Mouse (Mus musculus) midbrain, embryonic 16.5 days (tissue): ENCODE results near the gene Metap2. TPM values are rescaled to one million over a fixed set of nuclear protein-coding genes. Genes with fewer than 3 reads are reported as not detected.

Experiments used
- ATAC-seq: fragments of 200-750 bp; cut with Nextera tagmentation; 2 replicates; pipeline ENCODE4 v1.8.0; 2017; ENCODE audit warnings: moderate TSS enrichment
- H3K27ac ChIP-seq: fragments of 300-500 bp; sonication (generic); 2 replicates; pipeline ENCODE4 v1.5.1; 2014; ENCODE audit warnings: mild to moderate bottlenecking, low read length, mixed read lengths
- H3K27me3 ChIP-seq: fragments of 300-500 bp; sonication (generic); 2 replicates; pipeline ENCODE4 v1.6.1; 2014; ENCODE audit warnings: low read depth, low read length, mixed read lengths; ENCODE audit not compliant: control insufficient read depth, insufficient read depth
- H3K36me3 ChIP-seq: fragments of 300-500 bp; sonication (generic); 2 replicates; pipeline ENCODE4 v1.6.1; 2014; ENCODE audit warnings: mild to moderate bottlenecking, low read length, moderate library complexity, mixed read lengths; ENCODE audit not compliant: control insufficient read depth, insufficient read depth
- H3K4me1 ChIP-seq: fragments of 300-500 bp; sonication (generic); 2 replicates; pipeline ENCODE4 v1.6.1; 2014; ENCODE audit warnings: mild to moderate bottlenecking, low read length, mixed read lengths; ENCODE audit not compliant: control insufficient read depth, insufficient read depth
- H3K4me2 ChIP-seq: fragments of 300-500 bp; sonication (generic); 2 replicates; pipeline ENCODE4 v1.6.1; 2014; ENCODE audit warnings: mild to moderate bottlenecking, low read length, mixed read lengths
- H3K4me3 ChIP-seq: fragments of 300-500 bp; sonication (generic); 2 replicates; pipeline ENCODE4 v1.5.1; 2014; ENCODE audit warnings: low read depth, mild to moderate bottlenecking, low read length, moderate library complexity, mixed read lengths
- H3K9ac ChIP-seq: fragments of 300-500 bp; sonication (generic); 2 replicates; pipeline ENCODE4 v1.6.1; 2014; ENCODE audit warnings: low read depth, low read length, mixed read lengths
- H3K9me3 ChIP-seq: fragments of 300-500 bp; sonication (generic); replicated peaks from 2 replicates; pipeline ENCODE4 v1.6.1; 2014; ENCODE audit warnings: mild to moderate bottlenecking, low read length, mixed read lengths; ENCODE audit not compliant: control insufficient read depth, poor library complexity, severe bottlenecking
- WGBS: fragments of 180-500 bp; shearing (Covaris S2); extraction: QIAGEN DNeasy Blood & Tissue Kit; methylation state at CpG from one replicate; pipeline ENCODE4 v1.1.7; 2014; 5-methylcytosine and 5-hydroxymethylcytosine counted together
- polyA plus RNA-seq: library from polyadenylated mRNA; unstranded; fragments of >200 nt; fragmentation: Nextera tagmentation; extraction: Ambion mirVana; gene quantifications from 2 replicates; pipeline ENCODE4 v1.2.1, GENCODE M21; 2015

The Metap2 gene
- polyA plus RNA-seq, 1 experiment from 2014 or later, result 156 TPM

DNA sequence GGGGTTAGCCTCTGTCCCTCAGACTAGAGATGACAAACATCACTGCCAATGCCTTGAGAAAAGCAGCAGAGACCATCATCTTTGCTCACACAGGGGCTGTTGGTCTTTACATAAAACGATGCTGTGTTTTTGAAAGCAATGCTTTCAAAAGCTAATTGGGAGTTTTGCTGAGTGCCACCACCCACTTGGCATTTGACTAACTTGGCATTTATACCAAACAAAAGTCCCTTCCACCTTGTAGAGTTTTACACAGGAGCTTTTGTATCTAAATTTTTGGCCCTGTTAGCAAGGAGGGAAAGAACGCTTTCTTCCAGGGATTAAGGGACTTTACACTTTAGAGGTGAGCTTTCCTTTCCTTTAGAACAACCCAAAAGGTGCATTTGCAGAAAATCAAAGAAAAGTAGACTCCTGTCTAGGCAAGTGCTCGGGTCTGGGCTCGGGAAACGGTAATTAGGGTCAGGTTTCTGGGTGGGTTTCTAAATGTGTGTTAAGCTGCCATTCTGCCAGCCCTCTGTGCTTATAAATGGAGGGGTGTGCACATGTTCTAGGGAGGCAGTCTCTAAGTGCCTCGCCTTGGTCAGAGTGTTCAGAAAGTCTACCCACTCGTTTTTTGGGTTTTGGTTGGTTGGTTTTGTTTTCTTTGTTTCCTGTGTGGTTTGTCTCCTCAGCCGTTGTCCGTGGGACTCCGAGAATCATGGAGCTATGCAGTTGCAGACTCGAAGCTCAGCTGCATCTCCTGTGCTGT is 18.8 kb upstream of the Metap2 start:
- H3K4me1 ChIP-seq, result peaks cover 12% of the 10 kb centered on the region; the same call in 1 of the 2 replicates
- no peak for ATAC-seq
- H3K4me2 ChIP-seq, result peak overlapping the region; percentile 14; the same call in 1 of the 2 replicates
- no peaks in the 10 kb centered on the region for H3K36me3 ChIP-seq
- H3K27me3 ChIP-seq, result no peaks in the 10 kb centered on the region
- no peak overlapping the region for H3K27ac ChIP-seq
- 37% methylated on average over 11 of the region's 11 CpGs for WGBS
- no peak overlapping the region for H3K4me3 ChIP-seq
- H3K9me3 ChIP-seq, result no peaks in the 10 kb centered on the region
- no peak overlapping the region for H3K9ac ChIP-seq

DNA sequence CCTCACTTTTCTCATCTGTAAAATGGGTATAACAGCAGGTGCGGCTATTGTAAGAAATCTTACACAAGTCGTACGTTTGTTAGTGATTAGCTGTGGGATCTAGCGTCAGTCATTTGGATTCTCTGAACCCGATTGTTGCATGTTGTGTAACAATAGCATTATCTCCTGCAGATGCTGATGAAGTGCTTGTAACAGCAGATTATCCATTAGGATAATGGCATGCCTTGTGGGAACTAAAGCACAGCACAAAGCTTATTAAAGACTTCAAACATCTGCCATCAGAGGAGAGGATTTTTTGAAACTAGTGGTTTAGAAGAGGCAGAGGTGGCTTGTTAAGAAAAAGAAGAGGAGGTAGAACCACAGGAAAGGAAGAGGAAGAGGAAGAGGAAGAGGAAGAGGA is 16.6 kb upstream of the Metap2 start:
- Histone ChIP-seq H3K9me3 (no peaks in the 10 kb centered on the region), H3K9ac (no peak overlapping the region), H3K36me3 (no peaks in the 10 kb centered on the region), H3K4me1 (peaks cover 7% of the 10 kb centered on the region; the same call in 1 of the 2 replicates), H3K4me2 (no peak overlapping the region), H3K27me3 (no peaks in the 10 kb centered on the region), H3K4me3 (no peak overlapping the region), H3K27ac (no peak overlapping the region)
- no peak for ATAC-seq
- 75% methylated on average over 5 of the region's 5 CpGs for WGBS

- Histone ChIP-seq H3K4me2 (no peak overlapping the region), H3K4me1 (peaks cover 7% of the 10 kb centered on the region; the same call in 1 of the 2 replicates), H3K9me3 (no peaks in the 10 kb centered on the region), H3K27me3 (no peaks in the 10 kb centered on the region), H3K27ac (no peak overlapping the region), H3K4me3 (no peak overlapping the region), H3K9ac (no peak overlapping the region), H3K36me3 (no peaks in the 10 kb centered on the region)
- WGBS, result 67% methylated on average over 1 of the region's 1 CpGs
- no peak for ATAC-seq
Measured at GRCm38 (mm10) chr10:93912917-93913316, 16.0 kb upstream of the Metap2 start.

DNA sequence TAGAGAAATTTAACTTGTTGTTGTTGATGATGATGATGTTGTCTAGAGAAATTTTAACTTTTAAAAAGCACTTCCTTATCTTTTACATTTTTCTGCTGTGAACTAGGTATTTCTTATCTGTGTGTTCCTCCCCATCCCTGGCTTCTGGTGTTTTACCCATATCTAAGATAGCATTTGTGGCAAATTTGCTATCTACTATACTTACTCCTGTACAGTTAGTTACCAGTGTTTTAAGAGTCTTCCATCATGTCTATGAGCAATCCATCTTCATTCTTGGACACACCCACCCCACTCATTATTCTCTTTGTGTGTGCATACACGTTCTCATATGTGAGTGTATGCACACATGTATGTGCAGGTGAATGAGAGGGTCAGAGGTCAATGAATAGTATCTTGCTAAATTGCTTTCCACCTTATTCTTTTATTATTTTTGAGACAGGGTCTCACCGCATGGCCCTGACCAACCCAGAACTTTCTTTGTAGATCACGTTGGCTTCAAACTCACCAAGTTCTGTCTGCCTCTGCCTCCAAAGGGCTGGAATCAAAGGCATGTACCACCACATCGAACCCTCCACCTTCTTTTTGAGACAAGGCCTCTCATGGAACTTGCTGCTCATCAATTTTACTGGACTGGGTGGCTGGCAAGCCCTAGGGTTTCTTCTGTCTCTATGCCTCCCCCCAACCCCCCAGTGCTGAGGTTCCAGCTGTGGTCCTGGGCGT is 15.4 kb upstream of the Metap2 start:
- no peak overlapping the region for H3K27ac ChIP-seq
- 89% methylated on average over 5 of the region's 5 CpGs for WGBS
- ATAC-seq, result no peak

GRCm38 (mm10) chr10:93911326-93911725 is 14.4 kb upstream of the Metap2 start:
- Histone ChIP-seq H3K36me3 (no peaks in the 10 kb centered on the region), H3K4me3 (no peak overlapping the region), H3K9me3 (no peaks in the 10 kb centered on the region), H3K27me3 (no peaks in the 10 kb centered on the region), H3K27ac (no peak overlapping the region), H3K9ac (no peak overlapping the region), H3K4me2 (no peak overlapping the region), H3K4me1 (peaks cover 7% of the 10 kb centered on the region; the same call in 1 of the 2 replicates)
- no peak for ATAC-seq
- 89% methylated on average over 5 of the region's 5 CpGs for WGBS

More for the DNA sequence above, 15.4 kb upstream of the Metap2 start:
- Histone ChIP-seq H3K27me3 (no peaks in the 10 kb centered on the region), H3K4me1 (peaks cover 7% of the 10 kb centered on the region; the same call in 1 of the 2 replicates), H3K4me3 (no peak overlapping the region), H3K36me3 (no peaks in the 10 kb centered on the region), H3K9ac (no peak overlapping the region), H3K9me3 (no peaks in the 10 kb centered on the region), H3K4me2 (no peak overlapping the region)

DNA sequence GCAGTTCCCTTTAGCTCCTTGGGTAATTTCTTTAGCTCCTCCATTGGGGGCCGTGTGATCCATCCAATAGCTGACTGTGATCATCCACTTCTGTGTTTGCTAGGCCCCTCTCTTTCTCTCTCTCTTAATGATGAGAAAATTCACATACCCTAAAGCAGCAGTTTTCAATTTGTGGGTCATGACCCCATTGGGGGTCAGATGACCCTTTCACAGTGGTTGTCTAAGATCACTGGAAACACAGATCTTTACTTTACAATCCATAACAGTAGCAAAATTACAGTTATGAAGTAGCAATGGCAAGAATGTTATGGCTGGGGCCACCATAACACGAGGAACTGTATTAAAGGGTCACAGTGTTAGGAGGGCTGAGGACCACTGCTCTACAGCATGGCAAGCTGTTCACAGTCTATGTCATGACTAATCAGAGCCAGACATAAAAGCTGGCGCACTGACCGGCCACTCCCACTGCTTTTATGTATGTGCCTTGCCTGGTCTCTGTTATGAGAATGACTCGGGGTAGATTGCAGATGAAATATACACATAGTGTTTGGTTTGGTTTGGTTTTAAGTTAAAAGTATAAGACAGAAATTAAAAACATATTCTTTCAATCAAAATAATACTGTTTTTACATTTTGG is 13.0 kb upstream of the Metap2 start:
- ATAC-seq, result no peak
- WGBS, result 72% methylated on average over 5 of the region's 5 CpGs
- H3K36me3 ChIP-seq, result no peaks in the 10 kb centered on the region
- no peak overlapping the region for H3K4me2 ChIP-seq
- H3K9ac ChIP-seq, result no peak overlapping the region
- H3K4me1 ChIP-seq, result peaks cover under 1% of the 10 kb centered on the region; the same call in 1 of the 2 replicates
- no peak overlapping the region for H3K27ac ChIP-seq
- no peak overlapping the region for H3K4me3 ChIP-seq
- H3K9me3 ChIP-seq, result no peaks in the 10 kb centered on the region
- no peaks in the 10 kb centered on the region for H3K27me3 ChIP-seq

GRCm38 (mm10) chr10:93909015-93909414 is 12.1 kb upstream of the Metap2 start:
- no peak overlapping the region for H3K4me3 ChIP-seq
- no peaks in the 10 kb centered on the region for H3K9me3 ChIP-seq
- ATAC-seq, result no peak
- H3K4me2 ChIP-seq, result no peak overlapping the region
- no peaks in the 10 kb centered on the region for H3K4me1 ChIP-seq
- no peaks in the 10 kb centered on the region for H3K27me3 ChIP-seq
- no peaks in the 10 kb centered on the region for H3K36me3 ChIP-seq
- H3K9ac ChIP-seq, result no peak overlapping the region
- H3K27ac ChIP-seq, result no peak overlapping the region
- WGBS, result 100% methylated on average over 1 of the region's 1 CpGs

GRCm38 (mm10) chr10:93908540-93908939 is 11.6 kb upstream of the Metap2 start:
- Histone ChIP-seq H3K27ac (no peak overlapping the region), H3K27me3 (no peaks in the 10 kb centered on the region), H3K36me3 (no peaks in the 10 kb centered on the region), H3K9ac (no peak overlapping the region), H3K4me2 (no peak overlapping the region), H3K9me3 (no peaks in the 10 kb centered on the region), H3K4me3 (no peak overlapping the region), H3K4me1 (no peaks in the 10 kb centered on the region)
- ATAC-seq, result no peak
- WGBS, result 95% methylated on average over 7 of the region's 7 CpGs

- H3K27me3 ChIP-seq, result no peaks in the 10 kb centered on the region
- H3K4me2 ChIP-seq, result no peak overlapping the region
- no peaks in the 10 kb centered on the region for H3K36me3 ChIP-seq
- no peaks in the 10 kb centered on the region for H3K9me3 ChIP-seq
- H3K27ac ChIP-seq, result no peak overlapping the region
- H3K4me3 ChIP-seq, result no peak overlapping the region
- H3K4me1 ChIP-seq, result no peaks in the 10 kb centered on the region
- 73% methylated on average over 10 of the region's 10 CpGs for WGBS
- no peak for ATAC-seq
- H3K9ac ChIP-seq, result no peak overlapping the region
Measured at GRCm38 (mm10) chr10:93907376-93907775, 10.5 kb upstream of the Metap2 start.
